Mouse (Mus musculus) heart, adult 2 months (tissue): ENCODE results near the gene Tmod2. TPM values are rescaled to one million over a fixed set of nuclear protein-coding genes. Genes with fewer than 3 reads are reported as not detected.
A peak's percentile ranks its signal among the peaks of the same experiment; 100 is the strongest.
"Not testable (repeated sequence)": the region's sequence is repeated elsewhere in the genome, so short reads cannot be mapped to it uniquely, and the experiment has no call there.

Experiments used
- DNase-seq, 2 experiments: peaks; one replicate each; pipeline ENCODE4 v3.0.0; 2021
- H3K27ac ChIP-seq: fragments of 200-600 bp; 2 replicates; pipeline ENCODE4 v1.8.1; 2022
- H3K27me3 ChIP-seq: fragments of 200-500 bp; 2 replicates; pipeline ENCODE4 v1.6.1; 2012; ENCODE audit warnings: mild to moderate bottlenecking, low read length, inconsistent platforms, mixed read lengths; ENCODE audit not compliant: control insufficient read depth, insufficient read depth
- H3K36me3 ChIP-seq: fragments of 200-500 bp; 2 replicates; pipeline ENCODE4 v1.6.1; 2012; ENCODE audit warnings: low read length, inconsistent platforms; ENCODE audit not compliant: control insufficient read depth, insufficient read depth
- H3K4me1 ChIP-seq: fragments of 200-500 bp; 2 replicates; pipeline ENCODE4 v1.6.1; 2011; ENCODE audit warnings: low read length; ENCODE audit not compliant: control insufficient read depth, insufficient read depth
- H3K4me3 ChIP-seq: fragments of 200-600 bp; 2 replicates; pipeline ENCODE4 v1.8.1; 2022
- H3K79me2 ChIP-seq: fragments of 200-500 bp; replicated peaks from 2 replicates; pipeline ENCODE4 v1.6.1; 2012; ENCODE audit warnings: mild to moderate bottlenecking, inconsistent platforms, low read length, moderate library complexity, mixed read lengths; ENCODE audit not compliant: control insufficient read depth, insufficient read depth
- H3K9ac ChIP-seq: fragments of 200-500 bp; 2 replicates; pipeline ENCODE4 v1.6.1; 2012; ENCODE audit warnings: low read depth, mild to moderate bottlenecking, control low read depth, inconsistent platforms, low read length, mixed read lengths
- CTCF ChIP-seq: fragments of 200-600 bp; IDR thresholded peaks from 2 replicates; pipeline ENCODE4 v1.8.1; 2022; ENCODE audit warnings: antibody characterized with exemption, mild to moderate bottlenecking, moderate library complexity
- EP300 ChIP-seq: fragments of 200-500 bp; IDR thresholded peaks from 2 replicates; pipeline ENCODE4 v1.6.1; 2011; ENCODE audit warnings: low read depth, low read length, control low read depth; ENCODE audit not compliant: insufficient read depth
- POLR2A ChIP-seq: fragments of 200-500 bp; IDR thresholded peaks from 2 replicates; pipeline ENCODE4 v1.6.1; 2011; ENCODE audit warnings: mild to moderate bottlenecking, low read depth, low read length, control low read depth; ENCODE audit not compliant: insufficient read depth
- WGBS: fragments of 180-500 bp; shearing (Covaris S2); methylation state at CpG from one replicate; pipeline ENCODE4 v1.1.7; 2018; 5-methylcytosine and 5-hydroxymethylcytosine counted together
- intact Hi-C: fragments of 180-260 bp; cut with DNase I; formaldehyde crosslinking; loops from one replicate; pipeline ENCODE4 v1.15.1; 2025
- polyA plus RNA-seq: library from polyadenylated mRNA; depleted of rRNA; stranded (reverse); fragments of >200 nt; gene quantifications from 2 replicates; pipeline ENCODE4 v1.2.3, GENCODE M21; 2012
- total RNA-seq, 2 experiments: library from RNA; stranded (reverse); gene quantifications; 2 replicates each; pipeline ENCODE4 v1.2.3; 2021

The Tmod2 gene
- total and polyA plus RNA-seq, 3 experiments, result 1.0 to 4.7 (median 3.8) TPM

DNA sequence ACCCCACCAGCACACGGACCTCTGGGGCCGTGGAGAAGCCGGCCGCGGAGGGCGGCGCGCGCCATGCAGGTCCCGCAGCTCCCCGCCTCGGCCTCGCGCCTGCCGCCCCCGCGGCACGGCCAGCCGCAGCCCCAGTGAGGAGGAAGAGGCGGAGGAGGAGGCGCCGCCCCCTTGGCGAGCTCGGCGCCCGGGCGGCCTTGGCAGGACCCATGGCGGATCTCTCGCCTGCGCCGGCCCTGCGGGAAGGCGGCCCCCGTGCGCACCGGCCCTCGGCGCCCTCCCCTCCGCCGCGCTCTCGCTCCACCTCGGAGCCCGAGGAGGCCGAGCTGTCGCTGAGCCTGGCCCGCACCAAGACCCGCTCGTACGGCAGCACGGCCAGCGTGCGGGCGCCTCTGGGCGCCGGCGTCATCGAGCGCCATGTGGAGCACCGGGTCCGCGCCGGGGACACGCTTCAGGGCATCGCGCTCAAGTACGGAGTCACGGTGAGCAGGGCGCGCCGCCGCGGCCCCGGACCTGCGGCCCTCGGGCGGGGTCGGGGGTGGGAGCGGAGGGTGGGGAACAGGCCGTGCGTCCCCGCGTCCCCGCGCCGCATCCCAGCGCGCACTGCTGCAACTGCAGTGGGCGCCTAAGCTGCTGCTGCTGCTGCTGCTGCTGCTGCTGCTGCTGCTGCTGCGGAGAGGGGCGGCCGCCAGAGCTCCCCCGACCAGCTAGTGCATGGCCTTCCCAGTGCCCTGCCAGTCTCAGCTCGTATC lies 14.6 kb upstream of the Tmod2 start, which contains the start of gene Lysmd2:
Gene Lysmd2, plus strand, starts transcription at position 186 of the 752 bp plus-strand sequence.
- peak within 1 kb of the TSS; percentile 82 for H3K9ac ChIP-seq
- no peaks in the 10 kb centered on the region; the same call in 1 of the 2 replicates for H3K79me2 ChIP-seq
- intact Hi-C loops, result no loop called here
- peak within 1 kb of the TSS; percentile 81 for H3K27ac ChIP-seq
- H3K27me3 ChIP-seq, result no peaks in the 10 kb centered on the region
- TF ChIP-seq EP300 (no peak), POLR2A (peak; percentile 32; the same call in 1 of the 2 replicates)
- DNase-seq, result peak; percentile 88 to 90
- peak within 1 kb of the TSS; percentile 74 for H3K4me3 ChIP-seq
- no peaks in the 10 kb centered on the region for H3K36me3 ChIP-seq
- WGBS, result under 1% methylated on average over 91 of the region's 94 CpGs
- peaks cover 2% of the 10 kb centered on the region for H3K4me1 ChIP-seq

DNA sequence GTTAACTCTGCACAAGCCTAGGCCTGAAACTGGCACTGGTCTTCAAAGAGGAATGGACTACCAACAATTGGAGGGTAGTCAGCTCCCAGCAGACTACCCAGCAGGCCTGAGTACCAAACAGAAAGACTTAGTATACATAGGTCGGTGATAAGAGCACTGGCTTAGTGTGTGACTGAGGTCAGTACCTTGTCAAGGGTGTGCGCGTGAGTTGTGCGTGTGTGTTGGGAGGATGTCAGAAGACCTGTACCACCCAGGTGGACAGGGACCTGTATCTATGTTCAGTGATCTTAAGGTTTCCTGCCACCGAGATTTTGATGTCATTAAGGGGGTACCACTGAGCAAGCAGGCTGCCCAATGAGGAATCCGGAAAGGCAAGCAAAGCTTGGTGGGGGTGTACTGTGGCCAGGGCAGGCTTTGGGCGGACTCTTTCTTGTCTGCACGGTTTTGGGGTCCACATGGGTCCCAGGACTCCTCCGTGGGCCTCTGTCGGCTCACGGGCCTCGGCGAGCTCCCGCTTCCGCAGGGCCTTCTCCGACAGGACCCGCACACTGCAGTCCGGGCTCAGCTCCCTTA lies 13.9 kb upstream of the Tmod2 start:
- H3K27me3 ChIP-seq, result no peaks in the 10 kb centered on the region
- peak overlapping the region; percentile 81 for H3K27ac ChIP-seq
- H3K4me1 ChIP-seq, result no peaks in the 10 kb centered on the region
- intact Hi-C loops, result no loop called here
- peak overlapping the region; percentile 82 for H3K9ac ChIP-seq
- 23% methylated on average over 18 of the region's 18 CpGs for WGBS
- no peak for DNase-seq
- peak overlapping the region; percentile 74 for H3K4me3 ChIP-seq
- TF ChIP-seq EP300 (no peak), CTCF (no peak), POLR2A (no peak)
- H3K36me3 ChIP-seq, result no peaks in the 10 kb centered on the region
- no peaks in the 10 kb centered on the region; the same call in 1 of the 2 replicates for H3K79me2 ChIP-seq

DNA sequence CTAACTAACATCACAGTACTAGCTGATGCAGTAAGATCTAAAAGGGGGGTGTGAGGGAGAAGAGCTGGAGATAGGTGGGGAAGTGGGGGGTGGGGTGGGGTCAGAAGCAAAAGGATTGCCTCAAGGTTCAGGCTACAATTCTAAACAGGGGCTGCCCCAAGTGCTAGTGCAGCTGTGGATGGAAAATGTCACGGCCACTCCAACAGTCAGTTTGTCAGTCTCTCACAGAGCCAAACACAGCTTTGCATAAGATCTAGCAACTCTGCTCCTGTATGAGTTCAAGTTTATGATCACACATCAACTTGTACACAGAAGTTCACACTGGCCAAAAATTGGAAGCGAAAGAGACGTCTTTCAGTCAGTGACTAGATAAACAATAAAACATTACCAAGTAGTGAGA lies 10.3 kb upstream of the Tmod2 start:
- no peaks in the 10 kb centered on the region for H3K4me1 ChIP-seq
- no peak for DNase-seq
- H3K36me3 ChIP-seq, result no peaks in the 10 kb centered on the region
- intact Hi-C loops, result no loop called here
- H3K27me3 ChIP-seq, result no peaks in the 10 kb centered on the region
- 77% methylated on average over 3 of the region's 3 CpGs for WGBS
- H3K27ac ChIP-seq, result no peak overlapping the region
- H3K9ac ChIP-seq, result no peak overlapping the region
- H3K4me3 ChIP-seq, result no peak overlapping the region
- TF ChIP-seq CTCF (no peak), POLR2A (no peak), EP300 (no peak)
- H3K79me2 ChIP-seq, result no peaks in the 10 kb centered on the region

DNA sequence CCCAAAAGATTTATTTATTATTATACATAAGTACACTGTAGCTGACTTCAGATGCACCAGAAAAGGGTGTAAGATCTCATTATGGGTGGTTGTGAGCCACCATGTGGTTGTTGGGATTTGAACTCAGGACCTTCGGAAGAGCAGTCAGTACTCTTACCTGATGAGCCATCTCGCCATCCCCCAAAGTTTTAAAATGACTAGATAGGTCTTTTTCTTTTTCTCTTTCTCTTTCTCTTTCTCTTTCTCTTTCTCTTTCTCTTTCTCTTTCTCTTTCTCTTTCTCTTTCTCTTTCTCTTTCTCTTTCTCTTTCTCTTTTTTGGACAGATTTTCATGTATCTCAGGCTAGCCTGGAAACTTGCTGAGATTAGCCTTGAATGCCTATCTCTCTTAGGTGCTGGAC lies 8.6 kb upstream of the Tmod2 start:
- H3K4me1 ChIP-seq, H3K4me3 ChIP-seq, DNase-seq, H3K27me3 ChIP-seq, H3K27ac ChIP-seq, H3K9ac ChIP-seq, H3K79me2 ChIP-seq, H3K36me3 ChIP-seq, intact Hi-C loops: not testable (repeated sequence)
- 91% methylated on average over 2 of the region's 2 CpGs for WGBS

DNA sequence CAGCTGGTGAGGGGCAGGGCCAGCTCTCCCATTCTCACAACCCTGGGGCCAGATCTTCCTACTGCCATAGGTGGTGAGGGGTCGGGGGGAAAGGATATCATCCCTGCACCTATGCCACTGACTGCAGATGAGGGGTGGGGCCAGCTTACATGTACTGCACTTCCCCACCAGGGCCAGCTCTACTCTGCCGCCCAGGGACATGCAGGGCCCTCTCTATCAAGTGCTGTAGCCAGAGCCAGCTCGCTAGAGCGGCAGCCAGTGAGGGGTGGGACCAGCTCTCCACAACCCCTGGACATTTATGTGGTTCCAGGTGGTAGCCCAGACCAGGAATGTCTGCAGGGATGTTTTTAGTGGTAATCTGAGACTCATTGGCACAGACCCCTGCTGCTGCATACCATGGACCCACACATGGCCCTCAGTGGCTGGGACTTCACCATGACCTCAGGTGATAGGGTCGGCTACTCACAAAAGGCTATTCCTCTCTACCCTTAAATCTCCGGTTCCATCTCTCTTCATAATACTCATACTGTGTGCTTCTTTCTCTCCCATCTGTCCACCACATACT lies 7.8 kb upstream of the Tmod2 start:
- TF ChIP-seq POLR2A, result no peak
- no peak for TF ChIP-seq EP300
- no peak for TF ChIP-seq CTCF
- Histone ChIP-seq H3K79me2 (no peaks in the 10 kb centered on the region), H3K9ac (no peak overlapping the region), H3K4me3 (no peak overlapping the region), H3K27ac (no peak overlapping the region), H3K4me1 (no peaks in the 10 kb centered on the region), H3K27me3 (no peaks in the 10 kb centered on the region), H3K36me3 (no peaks in the 10 kb centered on the region)
- no peak for DNase-seq
- intact Hi-C loops, result no loop called here
- WGBS, result 95% methylated on average over 6 of the region's 6 CpGs

DNA sequence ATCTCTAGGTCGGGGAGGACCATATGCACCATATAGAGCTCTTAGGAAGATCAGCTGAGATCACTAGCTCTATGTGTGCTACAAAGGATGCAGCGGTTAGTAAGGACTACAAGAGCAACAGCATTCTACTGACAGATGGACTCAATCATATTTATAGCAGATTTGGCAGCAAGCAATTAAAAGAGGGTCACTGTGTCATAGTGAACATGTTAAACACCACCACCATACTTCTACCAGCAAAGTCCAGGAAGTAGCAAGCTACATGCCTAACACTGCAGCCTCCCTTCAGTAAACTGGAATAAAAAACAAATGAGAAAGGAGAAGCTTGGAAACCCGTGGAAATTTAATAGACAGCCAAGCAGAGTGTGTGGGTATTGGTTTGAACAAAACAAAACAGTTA lies 5.4 kb upstream of the Tmod2 start:
- intact Hi-C loops, result no loop called here
- H3K36me3 ChIP-seq, result no peaks in the 10 kb centered on the region
- no peak for DNase-seq
- WGBS, result 62% methylated on average over 3 of the region's 3 CpGs
- no peaks in the 10 kb centered on the region for H3K4me1 ChIP-seq
- H3K27ac ChIP-seq, result no peak overlapping the region
- no peak overlapping the region for H3K4me3 ChIP-seq
- no peaks in the 10 kb centered on the region for H3K79me2 ChIP-seq
- H3K27me3 ChIP-seq, result no peaks in the 10 kb centered on the region
- H3K9ac ChIP-seq, result no peak overlapping the region
- no peak for TF ChIP-seq EP300
- TF ChIP-seq CTCF, result no peak
- no peak for TF ChIP-seq POLR2A
